Mouse (Mus musculus) kidney, postnatal 0 days (tissue): ENCODE results near the gene Atp2b1. TPM values are rescaled to one million over a fixed set of nuclear protein-coding genes. Genes with fewer than 3 reads are reported as not detected.

ENCODE experiments used
- ATAC-seq: fragments of 200-750 bp; cut with Nextera tagmentation; replicated peaks from 2 replicates; pipeline ENCODE4 v1.8.0; 2017; ENCODE audit warnings: low read depth, moderate number of reproducible peaks, moderate TSS enrichment, moderate library complexity; ENCODE audit not compliant: low FRiP score
- DNase-seq: peaks from one replicate; pipeline ENCODE4 v3.0.0-alpha.2; 2016; ENCODE audit warnings: low spot score
- H3K27ac ChIP-seq: fragments of 300-500 bp; sonication (generic); 2 replicates; pipeline ENCODE4 v1.5.1; 2014; ENCODE audit warnings: mild to moderate bottlenecking
- H3K27me3 ChIP-seq: fragments of 300-500 bp; sonication (generic); 2 replicates; pipeline ENCODE4 v1.6.1; 2014; ENCODE audit warnings: low read length, mixed read lengths; ENCODE audit not compliant: insufficient read depth
- H3K36me3 ChIP-seq: fragments of 300-500 bp; sonication (generic); 2 replicates; pipeline ENCODE4 v1.6.1; 2014; ENCODE audit warnings: low read length, mixed read lengths; ENCODE audit not compliant: insufficient read depth
- H3K4me1 ChIP-seq: fragments of 300-500 bp; sonication (generic); replicated peaks from 2 replicates; pipeline ENCODE4 v1.6.1; 2014; ENCODE audit warnings: antibody characterized with exemption, low read length, mixed read lengths; ENCODE audit not compliant: insufficient read depth
- H3K4me2 ChIP-seq: fragments of 300-500 bp; sonication (generic); 2 replicates; pipeline ENCODE4 v1.6.1; 2014; ENCODE audit warnings: mild to moderate bottlenecking, low read length, moderate library complexity, mixed read lengths
- H3K4me3 ChIP-seq: fragments of 300-500 bp; sonication (generic); replicated peaks from 2 replicates; pipeline ENCODE4 v1.5.1; 2014; ENCODE audit warnings: low read depth, low read length
- H3K9ac ChIP-seq: fragments of 300-500 bp; sonication (generic); 2 replicates; pipeline ENCODE4 v1.6.1; 2014; ENCODE audit warnings: low read depth, low read length
- H3K9me3 ChIP-seq: fragments of 300-500 bp; sonication (generic); replicated peaks from 2 replicates; pipeline ENCODE4 v1.6.1; 2016; ENCODE audit warnings: low read length, inconsistent platforms, mixed read lengths
- CTCF ChIP-seq: IDR thresholded peaks from 2 replicates; pipeline ENCODE4 v1.5.1; 2016; ENCODE audit warnings: antibody characterized with exemption, low read depth, mild to moderate bottlenecking, moderate library complexity
- WGBS: fragments of 180-500 bp; shearing (Covaris S2); extraction: QIAGEN DNeasy Blood & Tissue Kit; methylation state at CpG from one replicate; pipeline ENCODE4 v1.1.7; 2014; 5-methylcytosine and 5-hydroxymethylcytosine counted together
- polyA plus RNA-seq: library from polyadenylated mRNA; unstranded; fragments of >200 nt; fragmentation: Nextera tagmentation; extraction: Ambion mirVana; gene quantifications from 2 replicates; pipeline ENCODE4 v1.2.1, GENCODE M21; 2015

Gene Atp2b1
- polyA plus RNA-seq: 167 and 178 TPM in 2 replicates

DNA sequence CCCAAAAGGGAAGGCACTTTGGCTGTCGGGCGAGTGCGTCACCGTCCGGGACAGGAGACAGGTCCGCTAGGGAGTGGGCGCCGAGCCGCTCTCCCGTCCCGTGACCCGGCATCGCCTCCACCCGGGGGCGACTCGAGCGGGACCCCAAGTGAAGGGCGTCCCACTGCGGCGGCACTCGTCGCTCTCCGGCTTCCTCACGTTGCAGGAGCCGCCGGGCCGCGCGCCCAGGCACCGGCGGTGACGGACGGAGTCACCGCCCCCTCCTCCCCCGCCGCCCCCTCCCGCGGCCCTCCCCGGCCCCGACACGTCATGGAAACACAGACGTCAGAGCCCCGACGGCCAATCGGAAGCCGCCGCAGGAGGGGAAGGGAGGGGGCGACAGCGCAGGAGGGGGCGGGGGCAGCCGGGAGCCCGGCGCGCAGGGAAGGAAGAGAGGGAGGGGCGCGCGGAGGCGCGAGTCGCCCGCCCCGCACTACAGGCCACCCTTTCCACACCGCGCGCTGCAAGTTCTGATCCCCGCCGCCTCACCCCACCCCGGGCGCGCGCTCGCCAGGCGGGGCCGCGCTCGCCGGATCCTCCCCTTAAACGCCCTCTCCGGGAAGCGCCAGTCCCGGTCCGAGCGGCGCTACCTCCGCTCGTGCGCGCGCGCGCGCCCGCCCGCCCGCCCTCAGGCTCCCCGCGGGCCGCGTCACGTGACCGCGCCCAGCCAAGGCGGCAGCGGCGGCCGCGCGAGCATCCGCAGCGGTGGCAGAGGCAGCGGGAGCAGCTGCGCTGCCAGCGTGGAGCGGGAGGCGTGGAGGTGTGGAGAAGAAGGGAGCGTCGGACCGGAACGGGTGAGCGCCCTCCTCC lies at the start of gene Atp2b1:
Gene Atp2b1 (plus strand): TSS at position 446 of the 849 bp plus-strand sequence.
- peak within 1 kb of the TSS; percentile 99 for H3K27ac ChIP-seq
- no peaks in the 10 kb centered on the region for H3K27me3 ChIP-seq
- TF ChIP-seq CTCF: peak; percentile 40; the same call in 1 of the 2 replicates
- peak within 1 kb of the TSS; percentile 86 for H3K4me2 ChIP-seq
- H3K9ac ChIP-seq: peak within 1 kb of the TSS; percentile 96
- WGBS: under 1% methylated on average over 81 of the region's 120 CpGs
- no peaks in the 10 kb centered on the region for H3K36me3 ChIP-seq
- DNase-seq (peak; percentile 98), ATAC-seq (peak; percentile 94)
- H3K4me3 ChIP-seq: peak within 1 kb of the TSS; percentile 96
- peaks cover 4% of the 10 kb centered on the region; the same call in 1 of the 2 replicates for H3K4me1 ChIP-seq
- H3K9me3 ChIP-seq: no peaks in the 10 kb centered on the region

DNA sequence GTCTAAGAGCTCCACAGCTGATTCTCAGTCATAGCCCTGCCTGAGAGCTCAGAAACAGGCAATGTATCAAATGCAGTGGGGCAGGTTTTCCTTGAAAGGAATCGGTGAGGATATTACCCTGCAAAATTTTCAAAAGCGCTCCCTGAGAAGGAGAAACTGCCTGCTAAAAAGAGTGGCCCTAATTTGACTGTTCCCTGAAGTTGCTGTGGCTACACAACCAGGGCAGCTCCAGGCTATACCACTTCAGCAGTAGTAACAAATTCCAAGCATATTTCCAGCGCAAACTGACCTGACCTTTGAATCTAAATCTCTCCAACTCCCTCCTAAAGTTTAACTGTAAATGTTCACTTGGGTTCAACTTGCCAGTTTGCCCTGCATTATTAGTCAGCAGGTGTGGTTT lies 49.4 kb upstream of the Atp2b1 start:
- ATAC-seq (peak; percentile 87), DNase-seq (peak; percentile 63)
- no peak for TF ChIP-seq CTCF

DNA sequence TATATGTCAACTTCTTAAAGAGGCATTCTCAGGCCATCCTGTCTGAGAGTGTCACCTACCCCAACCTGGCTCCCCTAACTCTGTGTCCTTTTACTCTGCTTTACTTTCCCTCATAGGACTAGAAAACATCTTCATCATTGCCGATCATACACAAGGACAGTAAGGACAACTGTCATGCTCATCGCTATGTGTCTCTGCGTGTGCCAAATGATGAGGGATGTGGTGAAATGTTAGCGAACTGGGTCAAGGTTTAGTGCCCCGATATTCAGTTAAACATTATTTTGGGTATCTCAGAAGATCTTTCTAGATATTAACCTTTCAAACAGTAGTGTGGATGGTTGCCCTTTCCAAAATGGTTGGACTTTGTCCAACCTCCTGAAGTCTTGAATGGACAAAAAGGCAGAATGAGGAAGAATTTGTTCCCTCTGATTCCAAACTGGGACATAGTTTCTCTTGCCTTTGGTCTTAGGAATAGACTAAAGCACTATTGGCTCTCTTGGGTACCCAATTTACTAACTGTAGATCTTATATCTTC lies 47.3 kb upstream of the Atp2b1 start:
- ATAC-seq: no peak

More for the DNA sequence above, 49.4 kb upstream of the Atp2b1 start:
- Histone ChIP-seq H3K4me1 (no peaks in the 10 kb centered on the region), H3K4me3 (no peak overlapping the region), H3K27me3 (no peaks in the 10 kb centered on the region), H3K27ac (peak overlapping the region; percentile 80), H3K4me2 (no peak overlapping the region), H3K36me3 (no peaks in the 10 kb centered on the region), H3K9me3 (no peaks in the 10 kb centered on the region), H3K9ac (no peak overlapping the region)
- WGBS: 42% methylated on average over 3 of the region's 3 CpGs

DNA sequence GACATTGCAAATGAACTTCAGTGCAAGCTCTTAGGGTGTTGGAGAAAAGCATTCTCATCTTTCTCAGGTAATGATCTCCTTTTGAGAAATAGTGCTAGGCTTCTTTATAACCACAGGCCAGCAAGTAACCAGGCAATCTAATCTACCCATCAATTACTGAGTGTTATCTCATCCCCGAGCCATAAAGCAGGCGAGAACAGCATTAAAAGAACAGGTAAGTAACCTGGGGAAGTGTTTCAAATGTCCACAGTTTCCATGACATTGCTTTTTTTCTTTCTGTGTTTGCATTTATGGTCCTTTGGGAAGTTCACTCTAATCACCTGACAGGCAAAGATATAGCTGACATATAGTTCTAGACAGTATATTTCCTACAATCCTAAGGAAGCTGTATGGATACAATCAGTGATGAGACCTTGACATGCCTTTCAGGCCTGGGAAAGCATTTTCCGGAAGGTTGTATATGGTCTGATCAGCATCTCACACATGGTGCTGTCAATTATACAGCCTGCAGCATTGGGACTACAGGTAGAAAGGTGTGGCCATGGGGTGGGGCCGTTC lies 45.8 kb upstream of the Atp2b1 start:
- ATAC-seq (no peak), DNase-seq (no peak)
- H3K9ac ChIP-seq: no peak overlapping the region
- no peak overlapping the region for H3K27ac ChIP-seq
- H3K4me2 ChIP-seq: no peak overlapping the region
- no peaks in the 10 kb centered on the region for H3K27me3 ChIP-seq
- no peaks in the 10 kb centered on the region for H3K4me1 ChIP-seq
- no peaks in the 10 kb centered on the region for H3K36me3 ChIP-seq
- 84% methylated on average over 4 of the region's 4 CpGs for WGBS
- TF ChIP-seq CTCF: no peak
- H3K9me3 ChIP-seq: no peaks in the 10 kb centered on the region
- H3K4me3 ChIP-seq: no peak overlapping the region

More for the DNA sequence above, 47.3 kb upstream of the Atp2b1 start:
- Histone ChIP-seq H3K27ac (no peak overlapping the region), H3K4me3 (no peak overlapping the region), H3K9ac (no peak overlapping the region), H3K9me3 (no peaks in the 10 kb centered on the region), H3K4me2 (no peak overlapping the region), H3K36me3 (no peaks in the 10 kb centered on the region), H3K4me1 (no peaks in the 10 kb centered on the region), H3K27me3 (no peaks in the 10 kb centered on the region)
- no peak for DNase-seq
- 93% methylated on average over 5 of the region's 5 CpGs for WGBS
- no peak for TF ChIP-seq CTCF

DNA sequence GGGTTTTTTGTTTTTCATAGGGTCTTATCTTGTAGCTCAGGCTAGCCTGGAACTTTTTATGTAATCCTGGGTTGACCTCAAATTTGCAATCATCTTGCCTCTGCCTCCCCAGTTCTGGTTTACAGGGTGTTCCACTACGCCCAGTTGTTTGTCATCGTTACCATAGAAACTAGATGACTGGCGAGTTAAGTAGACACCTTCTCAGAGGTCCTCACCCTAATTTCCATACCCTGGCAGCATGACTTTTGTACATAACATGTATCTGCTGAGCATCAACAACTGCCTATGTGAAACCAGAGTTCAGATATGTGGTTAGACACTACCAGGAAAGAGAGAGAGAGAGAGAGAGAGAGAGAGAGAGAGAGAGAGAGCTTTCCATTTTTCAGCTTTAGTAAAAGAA lies 36.4 kb upstream of the Atp2b1 start:
- H3K4me3 ChIP-seq: no peak overlapping the region
- no peak overlapping the region for H3K9ac ChIP-seq
- no peak overlapping the region for H3K4me2 ChIP-seq
- no peaks in the 10 kb centered on the region for H3K36me3 ChIP-seq
- WGBS: 74% methylated on average over 3 of the region's 3 CpGs
- no peaks in the 10 kb centered on the region for H3K9me3 ChIP-seq
- ATAC-seq (no peak), DNase-seq (no peak)
- H3K27ac ChIP-seq: no peak overlapping the region
- H3K4me1 ChIP-seq: no peaks in the 10 kb centered on the region
- no peak for TF ChIP-seq CTCF
- H3K27me3 ChIP-seq: no peaks in the 10 kb centered on the region

DNA sequence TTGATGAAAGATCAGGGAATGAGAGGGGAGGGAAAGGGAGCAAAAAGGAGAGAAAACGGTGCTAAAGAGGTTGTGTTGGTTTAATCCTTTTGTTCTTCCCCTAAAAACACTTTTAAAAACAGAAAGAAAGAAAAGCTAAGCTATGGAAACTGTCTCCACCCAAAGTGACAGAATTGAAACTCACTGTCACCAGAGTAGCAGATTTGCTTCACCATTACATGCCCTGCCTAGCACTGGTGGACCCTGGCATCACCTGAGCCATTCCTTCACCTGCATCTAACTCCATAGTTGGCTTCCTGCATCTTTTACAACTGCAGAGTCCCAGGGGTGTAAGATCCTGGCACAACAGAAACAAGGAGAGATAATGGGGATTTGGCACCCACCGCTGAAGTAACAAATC lies 35.6 kb upstream of the Atp2b1 start:
- 75% methylated on average over 2 of the region's 2 CpGs for WGBS
- DNase-seq: no peak
- H3K9ac ChIP-seq: no peak overlapping the region
- H3K27me3 ChIP-seq: no peaks in the 10 kb centered on the region
- H3K9me3 ChIP-seq: no peaks in the 10 kb centered on the region
- H3K36me3 ChIP-seq: no peaks in the 10 kb centered on the region
- no peak overlapping the region for H3K4me2 ChIP-seq
- no peak overlapping the region for H3K27ac ChIP-seq
- no peak for ATAC-seq
- no peak for TF ChIP-seq CTCF
- H3K4me1 ChIP-seq: no peaks in the 10 kb centered on the region
- H3K4me3 ChIP-seq: no peak overlapping the region
